Mouse (Mus musculus) kidney, adult 8-10 months (tissue): ENCODE measurements around the gene Olfr1466.

Experiments
- DNase-seq, 2 experiments: peaks; one replicate each; pipeline ENCODE4 v3.0.0; 2022

The Olfr1466 gene

DNA sequence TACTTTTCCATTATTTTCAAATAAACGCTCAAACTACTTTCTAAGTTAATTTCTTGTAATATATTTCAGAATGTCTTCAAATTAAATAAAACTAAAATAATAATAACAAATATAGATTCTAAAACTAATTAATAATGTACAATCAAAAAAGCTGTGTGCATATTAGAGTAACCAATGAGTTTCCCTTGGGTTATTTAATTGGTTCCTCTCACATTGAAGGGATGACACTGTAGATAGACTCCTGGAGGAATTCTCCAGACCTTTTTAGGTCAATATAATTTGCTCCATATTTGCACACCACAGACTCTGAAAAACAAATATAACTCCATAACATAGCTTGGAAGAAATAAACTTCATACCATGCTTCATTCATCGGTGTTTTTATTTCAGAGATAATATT lies at the start of gene Olfr1466:
TSS of gene Olfr1466 (plus strand) at position 301 of the 400 bp plus-strand sequence.
- DNase-seq: no peak

DNA sequence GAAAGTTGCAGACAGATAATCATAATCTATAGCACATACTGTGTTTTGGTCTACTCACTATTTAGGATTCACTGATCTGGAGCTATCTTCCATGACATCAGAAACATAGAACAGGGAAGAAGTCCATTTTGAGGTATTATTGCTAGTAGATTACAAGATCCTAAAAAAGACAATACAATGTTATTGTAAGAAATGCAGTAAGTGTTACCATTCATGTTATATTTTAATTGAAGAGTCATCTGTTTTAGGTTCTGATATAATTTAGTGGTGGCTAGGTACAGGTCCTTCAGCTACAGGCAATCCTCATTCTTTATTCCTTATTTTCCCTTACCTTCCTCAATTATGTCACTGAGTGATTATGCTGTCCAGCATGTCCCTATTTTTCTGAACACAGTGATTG lies 23.2 kb upstream of the Olfr1466 start, which contains the start of gene Olfr1465:
TSS of gene Olfr1465 (minus strand) at position 101 of the 400 bp plus-strand sequence.
- DNase-seq: no peak

DNA sequence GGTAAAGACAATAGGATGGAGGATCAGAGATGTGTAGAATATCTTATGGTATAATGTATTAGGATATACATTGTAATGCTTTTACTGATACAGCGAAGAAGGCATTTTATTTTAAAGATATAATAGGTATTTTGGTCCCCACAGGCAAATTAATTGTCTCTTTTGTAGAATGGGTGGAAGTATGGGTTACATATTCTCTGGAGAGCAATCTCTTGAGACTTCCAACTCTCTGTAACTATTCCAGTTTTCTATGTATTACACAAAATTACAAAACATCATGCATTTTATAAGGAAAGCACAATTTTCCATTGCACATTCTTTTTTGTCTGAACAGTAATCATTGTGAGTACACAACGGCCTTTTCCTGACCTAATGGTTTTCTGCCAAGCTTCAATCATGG lies 23.3 kb downstream of the Olfr1466 start, which contains the start of gene Olfr1467:
TSS of gene Olfr1467 (plus strand) at position 301 of the 400 bp plus-strand sequence.
- no peak for DNase-seq
